Mouse (Mus musculus) urinary bladder, postnatal 25 days (tissue): Measurements from ENCODE around the gene Pdyn.
A peak's percentile ranks its signal among the peaks of the same experiment; 100 is the strongest.

Experiments used
- DNase-seq: peaks from one replicate; pipeline ENCODE4 v3.0.0; 2022; ENCODE audit warnings: low spot score

Pdyn gene

DNA sequence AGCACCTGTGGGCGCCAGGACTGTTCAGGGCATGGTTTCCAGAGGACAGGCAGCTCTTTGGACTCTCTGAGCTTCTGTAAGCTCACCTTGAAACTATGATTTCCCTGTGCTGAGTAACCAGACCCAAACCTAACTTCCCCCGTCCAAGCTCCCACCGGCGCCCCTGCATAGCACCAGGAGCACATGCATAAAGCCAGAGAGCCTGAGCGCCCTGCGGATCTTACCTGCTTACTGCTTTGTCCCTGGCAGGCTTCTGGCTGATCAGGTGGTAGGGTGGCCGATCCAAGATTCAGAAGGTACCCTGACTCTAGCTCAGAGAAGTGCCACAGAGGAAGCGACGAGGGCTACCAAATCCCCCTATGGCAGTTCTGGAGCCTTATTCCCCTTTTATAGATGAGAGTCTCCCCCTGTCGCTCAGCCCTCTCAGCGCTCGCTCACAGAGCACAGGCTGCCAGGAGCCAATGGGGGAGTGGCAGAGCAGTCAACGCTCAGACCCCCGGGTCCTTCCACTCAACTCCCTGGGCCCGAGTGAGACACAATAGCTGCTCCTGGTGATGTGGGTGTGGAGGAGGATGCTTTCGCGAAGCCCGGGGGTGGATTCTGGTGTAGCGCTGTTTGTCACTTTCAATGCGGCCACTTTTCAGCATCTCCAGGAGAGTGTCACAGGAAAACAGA lies at the start of gene Pdyn:
Gene Pdyn (minus strand): TSS at position 361 of the 675 bp plus-strand sequence.
- no peak for DNase-seq

DNA sequence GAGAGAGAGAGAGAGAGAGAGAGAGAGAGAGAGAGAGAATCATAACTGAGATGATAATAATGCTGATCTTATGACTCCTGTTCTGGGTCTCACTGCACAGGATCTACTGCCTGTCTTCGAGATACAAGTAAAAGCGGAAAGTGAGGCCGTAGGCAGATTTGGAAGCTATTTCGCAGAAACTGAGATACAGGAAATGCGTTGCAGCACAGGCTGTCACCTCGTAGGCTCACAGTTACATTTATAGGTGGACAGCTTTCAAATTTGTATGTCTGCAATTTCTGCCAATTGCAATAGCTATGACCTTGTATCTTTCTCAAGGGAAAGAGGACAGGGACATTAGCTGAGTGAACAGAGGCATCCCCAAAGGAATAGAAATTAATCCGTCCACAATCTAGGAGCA lies 42.4 kb upstream of the Pdyn start:
- no peak for DNase-seq

DNA sequence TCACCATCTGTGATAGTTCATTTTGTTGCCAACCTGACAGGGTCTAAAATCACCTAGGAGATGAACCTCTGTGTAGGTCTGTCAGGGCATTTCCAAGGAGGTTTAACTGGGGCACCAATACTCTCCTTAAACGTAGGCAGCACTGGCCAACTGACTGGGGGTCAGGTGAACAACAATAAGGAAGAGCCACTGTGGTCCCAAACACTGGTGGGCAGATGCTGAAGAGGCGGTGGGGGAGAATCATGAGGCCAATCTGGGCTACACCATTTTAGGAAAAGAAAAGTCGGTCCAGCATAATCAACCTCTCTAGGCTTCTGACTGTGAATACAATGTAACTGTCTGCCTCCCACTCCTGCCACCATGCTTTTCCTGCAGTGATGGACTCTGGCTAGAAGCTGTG lies 40.9 kb upstream of the Pdyn start:
- no peak for DNase-seq

DNA sequence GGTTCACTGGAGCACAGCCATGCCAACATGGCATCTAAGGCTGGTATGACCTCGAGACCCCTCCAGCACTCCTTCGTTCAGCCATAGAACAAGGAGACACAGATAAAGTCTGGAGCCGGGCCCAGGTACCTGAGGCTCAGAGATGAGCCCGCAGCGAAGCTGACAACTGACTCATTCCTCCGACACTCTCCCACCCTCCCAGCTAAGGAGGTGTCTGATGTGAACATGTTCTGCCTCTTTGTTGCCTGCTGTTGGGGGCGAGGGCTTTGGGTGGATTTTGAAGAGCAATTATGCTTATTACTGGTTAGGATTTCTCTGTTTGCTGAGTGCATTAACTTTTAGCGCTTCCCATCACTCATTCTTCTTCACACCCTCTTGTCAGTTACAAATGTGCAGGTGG lies 34.4 kb upstream of the Pdyn start:
- no peak for DNase-seq

DNA sequence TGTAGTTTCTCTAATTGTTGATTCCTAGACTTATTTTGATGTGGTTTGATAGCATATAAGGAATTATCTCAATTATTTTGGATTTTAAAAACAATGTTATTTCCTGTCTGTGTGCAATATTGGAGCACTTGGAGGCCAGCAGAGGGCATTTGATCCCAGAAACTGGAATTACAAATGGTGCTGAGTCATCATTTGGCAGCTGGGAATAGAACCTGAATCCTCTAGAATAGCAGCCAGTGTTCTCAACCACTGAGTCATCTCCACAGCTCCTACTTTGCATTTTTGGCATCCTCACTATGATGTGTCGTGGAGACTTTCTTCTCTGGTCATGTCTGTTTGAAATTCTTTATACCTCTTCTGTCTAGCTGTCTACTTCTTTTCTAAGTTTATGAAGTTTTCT lies 30.0 kb upstream of the Pdyn start:
- no peak for DNase-seq

DNA sequence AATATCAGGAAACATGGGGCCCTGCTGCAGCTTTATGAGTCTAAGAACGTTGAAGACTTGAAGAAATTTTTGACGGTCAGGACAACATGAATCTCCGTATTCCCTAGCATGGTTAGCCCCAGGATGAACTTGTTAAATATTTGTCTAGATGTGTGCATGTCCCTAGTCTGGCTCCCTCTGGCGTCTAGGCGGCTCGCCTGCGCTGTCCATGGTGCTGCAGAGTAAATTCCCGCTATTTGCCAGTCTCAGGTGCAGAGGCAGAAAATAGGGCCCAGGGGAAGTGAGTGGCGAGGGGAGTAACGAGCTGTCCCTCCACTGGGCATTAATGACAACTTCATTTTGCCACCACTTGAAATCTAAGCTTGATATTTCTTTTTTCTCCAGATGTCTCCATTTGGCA lies 16.0 kb upstream of the Pdyn start:
- DNase-seq: peak; percentile 58

DNA sequence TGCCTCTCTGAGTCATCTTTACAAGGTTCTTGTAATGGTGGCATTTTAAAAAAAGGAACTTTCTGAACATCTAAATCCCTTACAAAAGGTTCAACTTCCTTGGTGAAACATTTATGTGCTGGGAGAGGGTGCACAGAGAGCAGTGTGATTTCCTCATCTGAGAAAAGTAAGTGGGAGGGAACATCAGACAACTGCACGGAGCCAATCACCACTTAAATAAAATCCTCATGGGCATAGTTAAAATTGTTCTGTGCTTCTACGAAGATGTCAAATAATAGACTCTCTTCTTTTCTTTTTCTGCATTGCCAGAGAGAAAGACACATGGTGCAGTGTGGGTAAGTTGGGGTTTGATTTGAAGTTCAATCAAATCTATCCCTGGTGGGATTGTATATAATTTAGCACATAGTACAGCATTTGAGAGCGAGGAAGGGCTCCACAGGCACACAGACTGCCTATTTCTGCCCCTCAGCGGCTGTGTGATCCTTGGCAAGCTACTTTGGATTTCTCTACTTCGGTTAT lies 13.4 kb upstream of the Pdyn start:
- DNase-seq: no peak

DNA sequence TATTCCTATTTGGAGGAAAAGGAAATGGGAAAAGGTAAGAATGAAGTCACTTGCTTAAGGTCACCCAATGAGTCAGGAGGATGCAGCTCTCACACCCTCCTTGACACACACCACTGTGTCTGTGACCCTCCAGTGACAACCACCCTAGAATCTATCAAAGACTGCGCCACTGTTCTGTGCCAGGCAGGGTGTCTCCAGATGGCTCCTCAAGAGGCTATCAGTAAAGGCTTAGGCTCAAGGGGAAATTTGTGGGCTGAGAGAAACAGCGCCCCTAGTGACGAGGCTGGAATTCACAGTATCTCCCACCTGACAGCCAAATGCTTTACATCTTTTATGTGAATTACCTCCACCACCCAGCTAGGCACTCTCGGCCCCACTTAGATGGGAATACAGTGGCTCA lies 3.6 kb downstream of the Pdyn start:
- DNase-seq: peak; percentile 12

DNA sequence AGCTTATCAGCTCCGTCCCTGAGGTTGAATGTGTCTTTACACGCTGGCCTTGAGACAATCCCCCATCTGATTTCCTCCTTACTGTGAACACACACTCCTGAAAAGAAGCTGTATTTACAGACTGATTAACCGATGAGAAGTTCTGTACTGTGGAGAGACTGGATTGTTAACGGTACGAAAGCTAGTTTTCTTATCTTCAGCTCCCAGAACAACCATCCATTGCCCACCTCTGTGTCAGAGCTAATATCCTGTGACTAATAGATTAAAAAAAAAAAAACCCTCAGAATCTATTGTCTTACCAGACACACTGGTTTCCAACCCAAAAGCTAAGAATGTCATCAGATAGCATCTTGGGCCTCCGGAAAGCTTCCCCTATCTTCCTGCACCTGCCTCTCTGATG lies 5.3 kb downstream of the Pdyn start:
- DNase-seq: no peak

DNA sequence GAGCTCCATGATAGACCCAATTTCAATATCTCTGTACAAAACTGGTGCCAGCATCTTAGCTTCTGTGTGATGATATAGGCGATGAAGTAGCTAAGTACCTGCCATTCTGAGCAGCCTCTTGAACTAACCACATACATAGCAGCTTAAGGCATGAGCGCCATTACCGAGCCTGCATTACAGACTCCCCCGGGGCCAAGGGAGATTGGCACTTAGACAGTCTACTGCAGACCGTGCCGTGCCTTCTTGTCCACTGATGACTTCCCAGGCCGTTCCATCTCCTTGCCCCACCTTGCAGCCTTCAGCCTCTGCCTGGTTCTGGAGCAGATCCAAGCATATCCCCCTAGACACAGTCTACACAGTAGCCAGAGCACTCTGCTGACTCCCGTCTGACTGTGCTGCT lies 7.0 kb downstream of the Pdyn start:
- DNase-seq: no peak

DNA sequence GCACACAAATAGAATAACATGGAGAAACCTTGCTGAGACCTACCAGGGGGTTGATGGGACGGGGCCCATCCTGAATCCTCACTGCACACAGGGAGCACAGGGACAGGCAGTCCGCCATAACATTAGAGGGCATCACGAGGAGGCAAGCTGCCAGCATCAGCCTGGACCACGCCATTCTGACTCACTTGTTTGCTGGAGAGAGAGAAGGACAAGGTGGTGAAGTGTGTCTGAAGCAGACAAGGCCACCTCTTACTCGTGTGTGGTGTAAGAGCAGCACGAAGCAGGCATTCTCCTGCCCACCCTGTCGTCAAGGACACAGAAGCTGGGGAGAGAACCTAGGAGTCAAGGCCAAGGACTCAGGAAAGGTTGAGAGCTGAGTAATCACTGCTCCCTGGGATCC lies 9.9 kb downstream of the Pdyn start:
- DNase-seq: no peak

DNA sequence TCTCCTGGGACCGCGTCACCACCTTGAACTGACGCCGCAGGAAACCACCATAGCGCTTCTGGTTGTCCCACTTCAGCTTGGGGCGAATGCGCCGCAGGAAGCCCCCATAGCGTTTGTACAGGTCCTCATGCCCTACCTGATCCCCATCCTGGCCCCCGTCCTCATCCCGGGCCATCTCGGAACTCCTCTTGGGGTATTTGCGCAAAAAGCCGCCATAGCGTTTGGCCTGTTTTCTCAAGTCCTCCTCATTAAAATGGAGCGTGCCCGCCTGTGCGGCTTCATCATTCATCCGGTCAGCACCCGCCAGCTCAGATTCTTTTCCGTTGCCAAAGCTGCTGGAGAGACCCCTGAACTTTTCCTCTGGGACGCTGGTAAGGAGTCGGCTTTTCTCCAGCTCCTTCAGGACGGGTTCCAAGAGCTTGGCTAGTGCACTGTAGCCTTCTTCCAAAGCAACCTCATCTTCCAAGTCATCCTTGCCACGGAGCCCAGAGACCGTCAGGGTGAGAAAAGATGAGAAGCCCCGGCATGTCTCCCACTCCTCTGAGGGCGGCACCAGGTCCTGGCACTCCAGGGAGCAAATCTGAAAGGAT lies 11.5 kb downstream of the Pdyn start:
- no peak for DNase-seq

DNA sequence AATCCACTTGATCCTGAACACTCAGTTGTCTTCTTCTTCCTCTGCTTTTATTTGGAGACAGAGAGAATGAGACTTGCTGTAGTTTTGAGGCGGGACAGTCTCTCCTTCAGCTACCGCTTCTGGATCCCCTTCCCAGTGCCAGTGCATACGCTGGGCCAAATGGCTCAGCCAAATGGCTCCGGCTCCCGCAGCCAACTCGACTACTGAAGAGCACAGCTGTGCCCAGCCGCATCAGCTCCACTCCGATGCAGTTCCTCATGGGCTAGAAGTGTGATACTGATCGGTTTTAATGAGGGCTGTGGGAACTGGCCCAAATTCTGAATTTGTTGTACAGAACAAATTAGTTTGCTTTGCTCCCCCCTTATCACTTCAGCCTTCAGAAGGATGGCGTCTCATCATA lies 12.7 kb downstream of the Pdyn start:
- no peak for DNase-seq

DNA sequence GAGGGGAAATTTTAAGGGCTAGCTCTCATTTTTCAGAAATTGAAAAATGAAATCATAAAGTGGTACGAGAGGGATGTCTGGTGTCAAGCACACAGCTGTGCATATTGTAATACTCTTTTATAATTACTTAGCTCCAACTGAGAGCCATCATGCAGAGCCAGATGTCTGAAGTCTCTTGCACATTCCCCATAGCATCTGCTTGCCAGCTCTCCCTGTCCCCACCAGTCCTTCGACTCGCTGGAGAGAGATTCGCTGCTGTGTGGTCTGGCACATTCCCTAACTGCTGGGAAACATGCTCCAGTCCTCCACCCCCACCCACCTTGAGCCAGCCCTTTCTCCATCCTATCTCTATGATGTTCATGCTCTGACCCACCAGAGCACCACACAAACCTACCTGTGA lies 15.6 kb downstream of the Pdyn start:
- no peak for DNase-seq

DNA sequence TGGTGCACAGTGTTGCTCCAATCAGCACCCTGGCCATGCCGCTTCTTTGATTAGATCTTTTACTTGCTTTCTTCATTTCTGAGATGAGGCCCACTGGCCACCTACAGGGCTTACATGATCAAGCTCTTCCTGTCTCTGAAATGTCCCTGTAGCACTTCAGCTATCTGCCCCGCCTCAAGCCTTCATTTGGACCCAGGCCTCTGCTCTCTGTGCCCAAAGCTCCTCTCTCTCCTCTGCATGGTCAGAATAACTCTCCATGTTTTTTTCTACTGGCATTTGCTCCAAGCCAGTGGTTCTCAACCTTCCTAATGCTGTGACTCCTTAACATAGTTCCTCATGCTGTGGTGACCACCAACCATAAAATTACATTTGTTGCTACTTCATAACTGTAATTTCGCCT lies 19.4 kb downstream of the Pdyn start:
- no peak for DNase-seq

DNA sequence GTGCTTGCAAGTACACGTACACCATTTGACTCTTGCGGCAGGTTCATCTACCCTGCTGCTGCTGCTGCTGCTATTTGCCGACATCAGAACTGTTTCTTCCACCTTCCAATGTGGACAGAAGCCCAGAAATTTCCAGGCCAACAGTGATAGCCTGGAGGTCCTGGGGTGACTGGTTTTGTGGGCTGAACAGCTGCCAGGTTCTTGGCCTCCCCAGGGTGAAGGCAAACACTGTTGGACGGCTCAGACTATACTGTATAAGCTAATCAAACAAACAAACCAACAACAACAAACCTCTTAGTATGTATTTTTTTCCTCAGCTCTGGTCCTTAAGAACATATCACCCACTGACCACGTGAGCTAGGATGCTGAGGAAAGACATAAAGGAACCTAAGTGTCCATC lies 20.6 kb downstream of the Pdyn start:
- no peak for DNase-seq

DNA sequence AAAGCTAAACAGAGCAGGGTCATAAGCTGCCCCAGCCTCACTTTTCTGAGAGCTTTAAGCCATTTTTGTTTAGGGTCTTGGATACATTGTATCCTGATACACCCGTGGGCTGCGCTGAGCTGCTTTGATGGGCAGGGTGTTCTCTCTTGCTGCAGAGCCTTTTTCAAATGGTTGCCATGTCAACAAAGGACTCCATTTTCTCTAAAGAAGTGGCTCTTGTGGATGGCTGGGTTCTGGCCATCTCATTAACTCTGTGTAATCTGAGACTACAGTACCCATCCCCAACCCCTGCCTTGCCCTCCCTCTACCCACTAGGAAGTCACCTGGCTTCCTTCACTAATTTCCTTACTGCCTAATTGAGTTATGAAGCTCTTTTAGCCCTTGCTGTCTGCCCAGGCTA lies 22.0 kb downstream of the Pdyn start:
- DNase-seq: no peak

DNA sequence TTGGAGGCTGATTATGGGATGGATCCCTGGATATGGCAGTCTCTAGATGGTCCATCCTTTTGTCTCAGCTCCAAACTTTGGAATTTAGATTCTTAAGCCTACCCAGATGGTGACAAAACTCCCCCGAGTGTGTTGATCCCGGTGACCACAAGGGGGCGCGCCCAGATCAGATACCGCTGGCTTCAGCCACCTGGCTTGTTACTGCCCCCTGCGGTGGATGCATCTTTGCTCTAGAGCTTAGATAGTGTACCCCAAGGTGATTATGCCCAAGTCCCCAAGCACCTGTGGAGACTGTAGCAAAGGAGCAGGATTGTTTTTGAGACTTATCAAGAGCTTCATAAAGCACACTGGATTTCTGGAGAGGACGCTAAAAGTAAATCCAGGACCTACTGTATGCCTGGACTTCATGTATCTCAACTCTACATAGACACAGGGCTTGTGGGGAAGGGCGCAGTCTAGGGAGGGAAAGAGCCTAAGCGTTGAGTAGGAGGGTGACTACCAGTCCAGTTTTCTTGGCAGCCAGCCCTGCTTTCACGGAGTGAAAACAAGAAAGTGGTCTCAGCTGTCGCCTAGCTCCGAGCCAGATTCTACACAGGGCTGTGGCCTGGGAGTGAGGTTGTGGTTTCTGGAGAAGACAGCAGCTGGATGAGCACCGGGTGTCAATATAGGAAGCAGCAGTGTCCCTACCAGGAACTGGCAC lies 24.6 kb downstream of the Pdyn start:
- peak; percentile 87 for DNase-seq

DNA sequence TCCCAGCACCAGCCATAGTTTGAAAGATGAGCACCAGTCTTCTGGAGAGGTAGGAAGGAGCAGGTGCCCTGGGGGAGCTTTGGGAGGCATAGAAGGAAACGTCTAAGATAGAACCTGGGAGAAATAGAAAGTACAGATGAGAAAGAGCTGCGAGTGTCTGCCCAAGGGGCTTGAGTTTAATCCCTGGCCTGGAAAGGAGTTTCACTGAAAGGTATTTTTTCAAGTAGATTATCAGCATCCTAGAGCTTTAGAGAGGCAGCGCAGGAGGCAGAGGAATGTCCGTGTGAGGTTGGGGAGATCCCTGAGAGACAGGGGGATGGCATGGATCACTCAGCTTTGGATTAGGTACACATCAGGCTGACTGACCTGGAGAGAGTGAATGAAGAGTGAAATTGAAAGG lies 27.7 kb downstream of the Pdyn start:
- DNase-seq: no peak

DNA sequence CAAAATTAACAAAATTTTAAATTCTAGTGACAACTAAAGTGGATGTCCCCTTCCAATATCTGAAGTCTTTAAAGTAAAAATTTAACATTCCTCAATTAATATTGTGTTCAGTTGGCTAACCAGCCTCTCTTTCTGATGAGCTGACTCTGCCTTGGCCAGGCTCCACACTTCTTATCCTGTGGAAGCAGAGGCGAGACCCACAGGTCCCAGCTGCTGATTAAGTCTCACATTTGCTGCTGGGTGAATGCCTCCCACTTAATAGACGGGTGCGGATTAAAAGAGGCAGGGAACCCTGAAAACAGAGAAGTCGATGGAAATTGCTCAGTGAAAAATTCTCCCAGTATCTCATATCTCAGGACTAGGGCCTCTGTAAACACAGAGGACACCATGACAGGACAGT lies 37.2 kb downstream of the Pdyn start:
- no peak for DNase-seq

DNA sequence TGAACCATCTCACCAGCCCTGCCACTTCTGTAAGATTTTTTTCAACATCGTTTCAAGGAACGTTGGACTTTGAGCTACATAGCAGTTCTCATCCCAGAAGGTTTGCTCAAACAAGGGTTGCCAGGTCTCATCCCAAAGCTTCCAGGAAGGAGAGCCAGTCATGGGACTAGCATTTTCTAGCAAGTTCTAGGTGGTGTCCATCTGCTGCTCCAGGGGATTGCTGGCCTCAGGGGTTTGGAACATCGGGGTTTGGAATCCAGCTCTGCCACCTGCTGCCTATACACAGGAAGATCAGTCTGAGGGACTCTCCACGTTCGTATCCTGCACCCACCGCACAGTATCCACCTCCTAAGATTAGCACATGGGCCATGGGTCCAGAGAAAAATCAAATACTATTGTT lies 39.6 kb downstream of the Pdyn start:
- no peak for DNase-seq

DNA sequence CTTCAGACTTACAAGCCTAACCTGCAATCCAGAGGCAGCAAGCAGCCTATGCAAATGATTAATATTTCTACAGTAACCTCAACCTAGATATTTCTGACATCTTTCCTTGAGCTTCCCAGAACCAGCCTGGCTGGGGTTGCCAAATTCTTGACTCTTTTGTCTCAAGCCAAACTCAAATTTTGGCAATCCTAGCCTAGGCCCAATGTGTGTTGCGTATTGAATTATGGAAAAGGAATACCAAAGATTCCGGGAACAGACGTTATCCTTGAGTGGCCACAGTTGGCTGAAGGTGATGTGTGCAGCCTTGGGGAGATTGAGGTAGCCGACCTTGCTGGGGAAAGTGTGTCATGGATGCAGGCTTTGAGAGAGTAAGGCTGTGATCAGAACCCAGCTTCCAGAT lies 40.8 kb downstream of the Pdyn start:
- no peak for DNase-seq

DNA sequence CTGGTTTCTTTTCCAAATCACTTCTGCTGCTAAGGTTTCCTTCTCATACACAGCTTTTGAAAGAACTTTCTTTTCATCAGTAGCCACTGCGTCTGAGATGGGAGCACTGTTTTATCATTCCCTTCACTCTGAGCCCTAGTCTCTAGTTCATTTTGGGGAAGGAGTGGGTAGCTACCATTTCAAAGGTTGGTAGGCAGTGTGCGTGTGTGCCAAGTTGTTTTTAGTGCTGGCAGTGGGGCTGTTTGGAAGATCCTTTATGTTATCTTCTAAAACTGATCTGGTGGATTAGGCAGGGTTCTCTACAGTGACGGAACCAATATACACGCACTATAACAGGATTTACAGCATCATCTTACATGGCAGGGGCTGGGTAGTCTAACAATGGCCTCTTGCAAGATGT lies 44.6 kb downstream of the Pdyn start:
- no peak for DNase-seq
